Mouse (Mus musculus): ENCODE results near the gene Icos.

Gene Icos

GRCm38 (mm10) chr1:60977641-60978040 is at the start of gene Icos:
Gene Icos (plus strand): TSS chr1:60977927.
- DNase-seq, result no peak

DNA sequence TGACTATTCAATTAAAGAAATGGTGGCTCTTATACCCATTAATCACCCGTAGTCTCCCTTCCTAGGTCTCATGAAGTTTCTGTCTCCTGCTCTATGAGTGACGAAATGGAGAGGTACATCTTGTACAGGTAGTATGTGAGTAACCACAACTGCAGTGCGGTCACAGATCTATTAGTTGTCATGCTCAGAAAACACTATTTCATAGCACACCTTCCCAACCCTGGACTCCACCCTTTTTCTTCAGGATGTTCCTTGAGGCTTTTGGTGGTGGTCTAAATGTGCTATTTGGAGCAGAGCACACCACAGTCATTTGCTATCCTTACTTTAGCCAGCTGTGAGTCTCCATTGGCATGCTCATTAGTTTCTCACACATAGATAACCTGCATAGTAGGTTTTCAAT is 48.7 kb upstream of the Icos start:
- peak; percentile 52 for DNase-seq

- peak; percentile 83 for DNase-seq
Observed at GRCm38 (mm10) chr1:60930397-60930796, 47.3 kb upstream of the Icos start.

- DNase-seq, result peak; percentile 96
Observed at GRCm38 (mm10) chr1:60935968-60936581, 41.7 kb upstream of the Icos start.

DNA sequence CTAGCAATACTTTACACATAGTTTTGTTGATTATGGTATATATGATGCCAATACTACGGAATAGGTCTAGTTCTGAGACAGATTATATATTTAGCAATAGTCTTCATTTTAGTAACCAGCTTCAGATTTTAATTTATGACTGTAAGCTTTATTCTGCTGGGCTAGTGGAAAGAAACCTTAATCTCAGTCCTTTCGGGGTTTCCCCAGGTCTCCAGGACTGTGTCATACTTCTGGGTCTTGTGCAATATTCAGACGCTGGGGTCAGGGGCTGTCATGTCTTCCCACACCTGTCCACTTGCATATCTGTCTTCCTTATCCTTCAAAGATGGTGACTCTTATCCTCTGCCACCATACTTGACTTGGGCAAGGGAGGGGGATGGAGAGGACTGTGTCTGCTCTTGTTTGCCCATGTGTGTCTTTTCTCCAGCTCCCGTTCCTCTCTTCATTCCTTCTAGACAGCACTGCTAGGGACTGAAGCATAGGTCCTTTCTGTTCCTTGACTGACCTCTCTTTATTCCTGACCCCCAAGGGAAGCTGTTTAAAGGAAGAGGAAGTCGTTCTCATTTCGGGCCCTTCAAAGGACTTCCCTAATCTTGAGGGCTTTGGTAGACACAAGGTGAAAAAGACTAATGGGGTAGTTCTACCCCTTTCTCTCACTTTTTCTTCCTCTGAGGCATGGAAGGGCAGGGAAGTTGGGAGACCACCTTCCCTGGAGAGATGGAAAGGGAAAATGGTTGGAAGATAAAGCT is 40.6 kb upstream of the Icos start:
- peak; percentile 86 for DNase-seq

DNA sequence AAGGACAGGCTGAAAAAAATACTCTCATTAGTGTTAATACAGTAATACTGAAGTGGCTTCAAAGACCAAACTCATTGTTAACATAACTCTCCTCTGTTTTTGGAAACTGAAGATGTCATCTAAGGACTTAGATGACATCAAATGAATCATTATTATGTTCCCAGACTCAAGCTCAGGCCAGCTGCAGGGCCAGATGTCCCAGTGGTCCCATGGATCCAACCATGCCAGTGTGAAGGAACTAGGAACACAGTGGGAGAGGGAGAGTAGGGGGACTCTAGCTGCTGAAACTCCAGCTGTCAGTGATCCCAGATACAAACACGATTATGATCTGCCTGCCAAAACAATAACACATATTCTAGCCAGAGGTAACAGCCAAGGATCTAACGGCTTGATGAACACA is 39.5 kb upstream of the Icos start:
- DNase-seq, result peak; percentile 85

DNA sequence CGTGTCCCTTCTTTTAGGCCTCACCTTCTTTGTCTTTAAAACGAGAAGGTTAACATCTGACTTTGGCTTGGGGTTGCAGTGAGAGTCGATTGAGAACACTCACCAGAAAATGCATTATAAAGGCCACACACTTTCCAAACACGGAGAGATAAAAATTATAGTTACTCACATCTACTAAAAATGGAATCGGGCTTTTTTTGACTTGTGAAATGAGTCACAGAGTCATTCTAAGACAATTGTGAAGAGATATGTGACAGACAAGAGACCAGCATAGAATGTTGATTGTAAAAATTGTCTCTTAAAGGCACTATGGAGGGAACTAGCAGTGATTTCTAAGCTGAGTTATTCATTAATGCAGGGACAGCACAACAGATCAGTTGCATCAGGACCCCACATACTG is 38.8 kb upstream of the Icos start:
- no peak for DNase-seq

- DNase-seq, result peak; percentile 66
Observed at GRCm38 (mm10) chr1:60940023-60940422, 37.7 kb upstream of the Icos start.

DNA sequence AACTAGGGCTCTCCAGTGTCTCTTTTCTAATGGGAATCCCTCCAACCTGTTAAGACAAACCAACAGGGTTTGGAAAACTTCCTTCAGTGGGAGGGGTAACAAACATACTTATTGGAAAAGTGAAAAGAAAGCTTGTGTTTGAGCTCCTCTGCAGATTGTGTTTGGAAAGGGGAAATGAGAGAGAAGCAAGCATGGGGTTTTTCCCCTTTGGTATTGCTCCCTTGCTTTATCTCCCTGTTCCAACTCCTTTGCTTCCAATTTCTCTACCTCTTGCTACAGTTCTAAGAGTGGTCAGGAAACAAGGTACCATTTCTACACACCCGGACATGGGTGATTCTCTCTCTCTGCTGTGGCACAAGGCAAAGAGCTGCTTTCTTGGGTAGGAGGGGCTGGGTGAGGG is 37.1 kb upstream of the Icos start:
- DNase-seq, result no peak

DNA sequence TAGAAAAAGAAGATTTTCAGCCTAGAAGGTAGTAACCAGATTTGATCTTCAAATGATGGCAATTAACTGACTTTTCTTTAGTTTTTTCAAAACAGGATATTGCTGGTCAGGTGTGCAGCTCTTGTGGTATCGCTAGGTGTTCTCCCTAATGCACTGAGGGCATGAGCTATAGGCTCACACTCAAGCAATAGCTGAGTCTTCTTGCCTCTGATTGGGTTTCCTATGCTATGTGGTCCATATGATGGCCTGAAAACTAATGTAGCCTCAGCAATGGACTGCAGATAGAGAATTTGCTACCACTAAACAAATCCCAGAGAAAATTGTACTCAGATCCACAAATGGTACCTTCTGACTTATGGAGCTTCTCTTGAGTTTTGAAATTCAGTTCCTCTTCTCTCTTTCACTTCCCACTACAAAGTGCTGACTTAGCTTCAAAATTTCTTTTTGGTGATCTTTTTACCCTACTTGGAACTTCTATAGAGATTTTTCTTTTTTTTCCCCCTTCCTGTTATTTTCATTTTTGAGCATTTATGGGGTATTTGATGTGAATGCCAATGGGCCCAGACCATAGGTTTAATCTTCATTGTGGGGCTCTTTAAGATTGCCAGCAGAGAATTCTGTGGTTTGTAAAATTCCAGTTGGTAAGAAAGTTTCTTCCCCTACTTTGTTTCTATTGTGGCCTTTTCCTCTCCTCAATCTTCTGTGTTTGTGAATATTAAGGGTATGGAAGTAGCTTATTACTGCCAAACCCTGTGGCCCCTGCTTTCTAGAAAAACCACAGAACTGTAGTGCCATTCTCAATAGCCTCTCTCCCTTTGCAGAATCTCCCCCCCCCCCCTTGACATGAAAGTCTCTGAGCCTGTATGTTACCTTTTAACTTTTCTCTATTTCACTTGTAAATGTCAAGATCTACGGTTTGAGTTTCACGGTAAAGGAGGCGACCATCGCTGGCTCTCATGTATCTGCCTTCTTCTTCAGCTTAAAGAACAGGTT is 36.4 kb upstream of the Icos start:
- peak; percentile 71 for DNase-seq

DNA sequence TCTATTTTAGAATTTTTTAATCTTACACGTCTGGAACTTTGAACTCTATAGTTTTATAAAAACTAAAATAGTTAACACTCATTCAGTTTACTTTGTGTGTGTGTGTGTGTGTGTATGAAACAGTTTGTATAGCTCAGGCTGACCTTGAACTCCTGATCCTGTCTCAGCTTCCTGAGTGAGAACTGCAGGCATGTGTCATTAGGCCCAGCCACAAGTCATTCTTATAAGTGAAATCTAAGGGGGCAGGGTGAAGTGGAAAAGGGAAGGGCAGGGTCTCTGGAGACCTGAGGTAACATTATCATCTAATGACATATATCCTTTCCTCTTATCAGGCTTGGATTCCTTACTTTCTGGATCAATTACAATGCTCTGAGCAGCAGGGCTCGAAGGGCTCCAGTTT is 34.8 kb upstream of the Icos start:
- peak; percentile 62 for DNase-seq

DNA sequence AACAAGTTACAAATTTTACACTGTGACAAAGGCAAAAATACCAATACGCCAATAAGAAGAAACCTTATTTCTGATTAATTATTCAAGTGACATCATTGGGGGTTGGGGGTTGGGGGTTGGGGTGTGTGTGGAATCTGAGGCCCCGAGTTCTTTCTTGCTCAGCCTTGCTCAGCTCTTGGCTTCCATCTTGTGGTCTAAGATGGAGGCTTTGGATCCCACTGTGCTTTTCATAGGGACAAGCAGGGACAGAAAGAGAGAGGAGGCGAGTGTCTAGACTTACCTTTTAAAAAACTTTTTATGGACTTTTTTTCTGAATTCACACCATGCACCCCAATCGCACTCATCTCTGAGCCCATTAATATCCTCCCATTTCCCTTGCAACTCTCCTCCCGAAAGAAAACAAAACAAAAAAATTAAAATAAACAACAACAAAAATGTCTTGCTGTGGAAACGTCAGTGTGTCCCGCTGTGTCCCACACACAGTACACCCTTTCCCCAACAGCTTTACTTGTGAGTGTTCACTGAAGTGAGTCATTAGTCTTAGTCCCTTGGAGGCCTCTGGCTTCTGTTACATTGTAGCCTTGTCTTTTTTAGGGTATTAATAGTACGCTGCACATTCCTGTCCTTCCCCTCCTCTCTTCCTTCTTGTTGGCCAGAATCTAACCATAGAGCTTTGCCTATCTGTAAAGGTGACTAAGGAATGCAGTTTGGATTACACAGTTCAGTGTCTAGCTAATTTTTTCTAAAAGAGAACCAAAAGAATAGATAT is 31.9 kb upstream of the Icos start:
- peak; percentile 33 for DNase-seq

DNA sequence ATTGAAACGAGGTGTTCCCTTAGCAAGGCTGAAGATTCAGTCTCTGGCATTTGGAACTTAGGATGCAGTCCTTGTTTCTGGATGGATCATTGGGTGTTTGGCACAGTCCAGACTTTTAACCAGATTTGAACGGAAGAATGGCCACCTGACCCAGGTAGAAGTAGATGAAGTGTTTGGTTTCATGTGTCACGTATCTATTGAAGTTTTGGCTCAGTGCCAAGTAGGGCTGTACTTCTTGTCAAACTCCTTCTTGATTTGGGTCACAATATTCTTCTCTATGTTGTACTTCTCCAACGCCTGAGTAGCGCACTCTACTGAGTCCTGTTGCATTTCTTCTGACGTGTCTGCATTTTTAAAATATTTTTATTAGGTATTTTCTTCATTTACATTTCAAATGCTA is 29.6 kb upstream of the Icos start:
- peak; percentile 39 for DNase-seq

DNA sequence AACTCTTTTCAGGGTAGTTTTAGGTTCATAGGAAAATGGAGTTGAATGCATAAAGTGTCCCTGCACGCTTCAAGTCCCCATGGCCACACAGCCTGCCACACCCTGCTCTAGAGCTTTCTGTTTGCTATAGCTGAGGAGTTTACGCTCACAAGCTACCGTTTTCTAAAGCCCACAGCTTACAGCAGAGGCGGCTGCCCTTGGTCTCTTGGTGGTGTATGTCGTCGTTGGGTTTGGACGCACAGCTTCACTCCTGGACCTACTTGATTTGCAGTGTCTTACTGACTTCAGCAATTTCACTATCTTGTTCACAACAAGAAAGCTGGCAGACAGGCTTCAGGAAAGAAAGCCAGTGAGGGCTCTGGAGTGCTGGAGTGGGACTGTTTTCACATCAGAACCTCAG is 24.8 kb upstream of the Icos start:
- DNase-seq, result peak; percentile 91

GRCm38 (mm10) chr1:60953686-60954085 is 24.0 kb upstream of the Icos start:
- DNase-seq, result peak; percentile 53

DNA sequence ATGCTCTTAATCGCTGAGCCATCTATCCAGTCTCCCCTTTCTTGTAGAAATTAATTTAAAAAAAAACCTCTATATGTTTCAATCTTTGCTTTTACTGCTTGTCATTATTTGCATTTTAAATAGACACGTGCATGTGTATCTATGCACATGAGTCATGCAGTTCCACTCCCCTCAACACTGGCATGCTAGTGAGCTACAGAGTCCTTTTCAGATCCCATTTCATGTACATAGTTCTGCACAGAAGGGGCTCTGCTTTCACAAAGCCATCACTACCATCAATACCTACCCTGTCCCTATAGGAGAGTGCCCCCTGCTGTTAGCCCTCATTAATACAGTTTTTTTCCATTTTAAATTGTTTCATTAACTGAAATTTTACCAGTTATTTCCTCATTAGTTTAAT is 23.0 kb upstream of the Icos start:
- DNase-seq, result peak; percentile 75

GRCm38 (mm10) chr1:60955186-60955585 is 22.5 kb upstream of the Icos start:
- peak; percentile 74 for DNase-seq

GRCm38 (mm10) chr1:60956196-60956595 is 21.5 kb upstream of the Icos start:
- peak; percentile 84 for DNase-seq

DNA sequence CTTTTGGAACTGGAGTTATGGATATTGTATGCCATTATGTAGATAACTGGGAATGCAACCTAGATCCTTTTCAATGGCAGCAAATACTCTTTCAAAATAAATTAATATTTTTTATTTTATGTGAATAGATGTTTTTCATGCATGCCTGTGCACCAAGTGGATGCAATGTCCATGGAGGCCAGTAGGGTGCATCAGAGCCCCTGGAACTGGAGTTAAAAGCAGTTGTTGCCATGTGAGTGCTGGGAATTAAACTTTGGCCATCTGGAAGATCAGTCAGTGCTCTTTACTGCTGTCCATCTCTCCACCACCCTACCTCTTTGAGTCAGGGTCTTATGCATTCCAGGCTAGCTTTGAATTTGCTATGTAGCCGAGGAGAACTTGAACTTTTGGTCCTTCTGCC is 19.4 kb upstream of the Icos start:
- peak; percentile 71 for DNase-seq

DNA sequence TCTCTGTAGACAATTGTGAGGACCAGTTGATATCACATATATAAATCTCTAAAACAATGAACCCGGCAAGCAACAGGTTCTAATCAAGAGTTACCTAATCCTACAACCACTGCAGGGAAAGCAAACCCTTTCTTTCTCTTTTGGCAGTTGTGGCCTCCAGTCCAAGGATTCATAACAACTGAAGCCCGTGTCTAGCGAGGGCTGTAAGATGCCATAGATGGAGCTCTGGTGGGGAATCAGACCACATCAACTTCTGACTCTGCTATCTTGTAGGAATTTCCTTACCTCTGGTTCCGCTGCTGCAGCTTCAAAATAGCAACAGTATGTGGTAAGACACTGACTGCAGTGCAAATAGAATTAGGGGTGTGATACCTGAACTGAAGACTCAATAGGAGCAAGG is 18.5 kb upstream of the Icos start:
- DNase-seq, result peak; percentile 84

DNA sequence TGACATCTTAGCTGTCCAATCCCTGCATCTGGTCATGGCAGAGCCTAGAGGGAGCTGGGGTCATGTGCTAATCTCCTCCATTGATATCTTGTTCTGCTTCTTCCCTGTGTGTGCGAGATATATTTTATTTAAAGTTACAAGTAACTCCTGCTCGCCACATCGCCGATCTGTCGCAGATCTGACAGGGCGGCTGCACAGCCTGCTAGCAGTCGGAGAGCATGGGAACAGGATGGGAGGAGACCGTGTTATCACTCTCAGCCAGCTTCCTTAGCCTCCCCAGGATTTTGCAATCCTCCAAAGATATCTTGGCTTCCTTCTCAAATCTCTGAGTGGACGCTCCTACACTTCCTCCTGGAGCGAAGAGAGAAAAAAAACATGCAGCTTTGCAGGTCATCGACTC is 17.3 kb upstream of the Icos start:
- DNase-seq, result peak; percentile 98

DNA sequence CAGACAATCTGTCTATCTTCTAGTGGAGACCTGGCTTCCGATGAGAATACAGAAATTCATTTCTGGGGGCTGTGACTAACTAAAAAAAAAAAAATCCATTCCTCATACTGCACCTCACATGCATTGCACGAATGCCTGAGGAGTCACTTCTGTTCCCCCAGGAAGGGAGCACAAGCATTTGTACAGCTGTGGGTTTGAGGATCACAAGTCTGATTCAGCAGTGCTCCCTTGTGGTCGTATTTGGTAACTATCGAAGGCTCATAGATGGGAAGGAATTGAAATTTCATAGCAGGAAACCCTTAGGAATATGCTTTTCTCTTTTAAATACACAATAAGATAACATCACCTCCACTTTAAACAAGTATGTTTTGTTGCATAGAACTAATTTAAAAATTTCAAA is 16.6 kb upstream of the Icos start:
- DNase-seq, result peak; percentile 95

GRCm38 (mm10) chr1:60962095-60962494 is 15.6 kb upstream of the Icos start:
- peak; percentile 39 for DNase-seq

Measured in heart, adult 11 months (tissue).